Mouse (Mus musculus) ES-Bruce4 (cell line): ENCODE results near the gene Zfpm1.

Experiments used
- CTCF ChIP-seq: IDR thresholded peaks from one replicate; pipeline ENCODE4 v1.8.1; 2011; ENCODE audit warnings: low read depth, low read length
- POLR2A ChIP-seq: IDR thresholded peaks from one replicate; pipeline ENCODE4 v1.8.1; 2011; ENCODE audit warnings: low read length; ENCODE audit not compliant: insufficient read depth

- TF ChIP-seq POLR2A (no peak), CTCF (no peak)
Observed at GRCm38 (mm10) chr8:122336251-122336910, 54.4 kb downstream of the Zfpm1 start.
